Mouse (Mus musculus) spleen, adult 2 months (tissue): ENCODE data around the gene Moap1.

Experiments
- CTCF ChIP-seq: fragments of 200-500 bp; IDR thresholded peaks from 2 replicates; pipeline ENCODE4 v1.5.1; 2011; ENCODE audit warnings: mild to moderate bottlenecking, inconsistent platforms; ENCODE audit not compliant: insufficient read depth, insufficient read length, insufficient replicate concordance; ENCODE audit errors: extremely low read depth
- POLR2A ChIP-seq: fragments of 200-500 bp; IDR thresholded peaks from 2 replicates; pipeline ENCODE4 v1.6.1; 2011; ENCODE audit warnings: low read depth, low read length, inconsistent platforms

- TF ChIP-seq CTCF: no peak
- TF ChIP-seq POLR2A: no peak
These were observed 1.4 kb upstream of the Moap1 start for GRCm38 (mm10) chr12:102744839-102745238.
